In the genomic region with DNA sequence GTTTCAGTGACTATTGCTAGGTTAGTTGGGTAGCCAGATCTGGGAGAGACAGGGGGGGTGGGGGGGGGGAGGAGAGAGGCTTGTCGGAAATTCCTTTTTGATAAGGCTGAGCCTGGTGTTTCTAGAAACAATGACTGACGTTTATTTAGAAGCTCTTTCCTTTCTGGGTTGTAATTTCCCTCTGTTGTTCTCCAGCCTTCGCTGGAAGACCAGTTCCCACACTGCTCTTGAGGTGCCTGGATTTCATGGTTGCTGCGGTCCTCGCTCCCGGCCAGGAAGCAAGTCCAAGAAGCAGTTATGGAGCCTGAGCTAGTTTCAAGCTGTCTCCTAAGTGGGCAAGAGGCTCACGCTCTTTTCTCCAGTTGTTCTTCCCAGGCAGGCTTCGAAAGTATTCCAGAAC, we compare ENCODE assay signal across 9 mouse cellular contexts. TPM values are rescaled to one million over a fixed set of nuclear protein-coding genes. Genes with fewer than 3 reads are reported as not detected.
A peak's percentile ranks its signal among the peaks of the same experiment; 100 is the strongest.
DNase-seq lines count a peak whose midpoint lies in the region; ATAC-seq lines count a peak whose summit lies in the region.
"Had no signal": no experiment of that assay in that cellular context is flagged by ENCODE, and none has a peak within 500 bp of the region (broad histone marks: within the 10 kb centered on the region; RNA-seq: fewer than 3 reads in every experiment).

No protein-coding gene starts in this region.

- 0 out of 2 replicates have a peak overlapping the region, but pooled peaks have one; percentile 50 for H3K4me3 ChIP-seq in hindbrain, embryonic 12.5 days
- peak overlapping the region; percentile 60 for H3K4me3 ChIP-seq in lung, embryonic 15.5 days
- H3K4me3 ChIP-seq in stomach, embryonic 15.5 days (replicated peaks), result peak overlapping the region; percentile 54; the same call in 1 of the 2 replicates
- no peak overlapping the region for H3K4me3 ChIP-seq in kidney, embryonic 16.5 days (ENCODE audit: low read length)

- peaks cover 11% of the 10 kb centered on the region for H3K9me3 ChIP-seq in hindbrain, embryonic 12.5 days (replicated peaks)
- H3K9me3 ChIP-seq in lung, embryonic 15.5 days, result no peaks in the 10 kb centered on the region
- no peaks in the 10 kb centered on the region for H3K9me3 ChIP-seq in stomach, embryonic 15.5 days
- peaks cover 7% of the 10 kb centered on the region; the same call in 1 of the 2 replicates for H3K9me3 ChIP-seq in kidney, embryonic 16.5 days (ENCODE audit: low read length)

- peaks cover 34% of the 10 kb centered on the region for H3K4me1 ChIP-seq in hindbrain, embryonic 12.5 days
- peaks cover 33% of the 10 kb centered on the region for H3K4me1 ChIP-seq in lung, embryonic 15.5 days
- peaks cover 20% of the 10 kb centered on the region for H3K4me1 ChIP-seq in stomach, embryonic 15.5 days
- H3K4me1 ChIP-seq in kidney, embryonic 16.5 days (ENCODE audit: insufficient read depth, low read length), result peaks cover 25% of the 10 kb centered on the region

- no peak for ATAC-seq in hindbrain, embryonic 12.5 days (ENCODE audit: low FRiP score)
- ATAC-seq in lung, embryonic 15.5 days (ENCODE audit: borderline replicate concordance, extremely low read depth, low FRiP score, low TSS enrichment), result no peak
- no peak for ATAC-seq in stomach, embryonic 15.5 days (ENCODE audit: insufficient read depth, low FRiP score, low read depth)
- no peak for ATAC-seq in kidney, embryonic 16.5 days (ENCODE audit: low FRiP score, low TSS enrichment)

- H3K36me3 ChIP-seq in hindbrain, embryonic 12.5 days, result no peaks in the 10 kb centered on the region
- H3K36me3 ChIP-seq in lung, embryonic 15.5 days, result no peaks in the 10 kb centered on the region
- H3K36me3 ChIP-seq in stomach, embryonic 15.5 days, result no peaks in the 10 kb centered on the region
- H3K36me3 ChIP-seq in kidney, embryonic 16.5 days (ENCODE audit: insufficient read depth, low read length), result no peaks in the 10 kb centered on the region

- peak overlapping the region; percentile 72 for H3K4me2 ChIP-seq in hindbrain, embryonic 12.5 days (replicated peaks)
- peak overlapping the region; percentile 98 for H3K4me2 ChIP-seq in lung, embryonic 15.5 days
- H3K4me2 ChIP-seq in stomach, embryonic 15.5 days, result peak overlapping the region; percentile 98
- no peak overlapping the region for H3K4me2 ChIP-seq in kidney, embryonic 16.5 days (replicated peaks; ENCODE audit: low read depth, low read length)

- 53% methylated on average over 8 of the region's 8 CpGs for WGBS in hindbrain, embryonic 12.5 days
- WGBS in lung, embryonic 15.5 days, result 33% methylated on average over 8 of the region's 8 CpGs
- WGBS in stomach, embryonic 15.5 days, result 39% methylated on average over 8 of the region's 8 CpGs
- WGBS in kidney, embryonic 16.5 days, result 44% methylated on average over 8 of the region's 8 CpGs

- peaks cover 44% of the 10 kb centered on the region for H3K27me3 ChIP-seq in hindbrain, embryonic 12.5 days
- peaks cover 39% of the 10 kb centered on the region for H3K27me3 ChIP-seq in lung, embryonic 15.5 days
- peaks cover 39% of the 10 kb centered on the region for H3K27me3 ChIP-seq in stomach, embryonic 15.5 days (replicated peaks)
- H3K27me3 ChIP-seq in kidney, embryonic 16.5 days (ENCODE audit: insufficient read depth, low read length), result peaks cover 62% of the 10 kb centered on the region

- H3K9ac ChIP-seq in hindbrain, embryonic 12.5 days, result no peak overlapping the region
- H3K9ac ChIP-seq in lung, embryonic 15.5 days, result no peak overlapping the region
- H3K9ac ChIP-seq in stomach, embryonic 15.5 days, result no peak overlapping the region
- H3K9ac ChIP-seq in kidney, embryonic 16.5 days (replicated peaks; ENCODE audit: low read length), result no peak overlapping the region

- no peak overlapping the region for H3K27ac ChIP-seq in hindbrain, embryonic 12.5 days
- H3K27ac ChIP-seq in lung, embryonic 15.5 days, result peak overlapping the region; percentile 67
- no peak overlapping the region for H3K27ac ChIP-seq in stomach, embryonic 15.5 days
- no peak overlapping the region for H3K27ac ChIP-seq in kidney, embryonic 16.5 days (ENCODE audit: low read length)

- DNase-seq in retina, postnatal 1 day, result peak; percentile 39
- DNase-seq in retina, embryonic 14.5 days (ENCODE audit: low spot score), result no peak
- no peak for DNase-seq in urinary bladder, adult 2 months (ENCODE audit: low spot score)
- no peak for DNase-seq in gastrocnemius, postnatal 4 days (ENCODE audit: low spot score in 2 of 2)

RNA-seq across cellular contexts. Expression of a gene that starts 1.0 kb away (rescaled TPM):
- 24.6 and 25.1 TPM in 2 replicates for polyA plus RNA-seq in hindbrain, embryonic 12.5 days (2016; fragmentation: Nextera tagmentation; extraction: Ambion mirVana)
- polyA plus RNA-seq in lung, embryonic 15.5 days (2015; fragmentation: Nextera tagmentation; extraction: Ambion mirVana), result 2.8 and 3.3 TPM in 2 replicates
- polyA plus RNA-seq in stomach, embryonic 15.5 days (2015; fragmentation: Nextera tagmentation; extraction: Ambion mirVana), result 4.4 TPM in 2 replicates
- polyA plus RNA-seq in urinary bladder, adult 2 months (2012; rRNA removed), result 4.5 and 6.1 TPM in 2 replicates
- 1 to 10 TPM; 1.5 to 1.9 TPM for total RNA-seq in gastrocnemius, postnatal 4 days (2021)
- polyA plus RNA-seq in kidney, embryonic 16.5 days (2015; fragmentation: Nextera tagmentation; extraction: Ambion mirVana), result 1.8 and 2.0 TPM in 2 replicates
- total RNA-seq: MEL had no signal
